Mouse (Mus musculus) MEL-GATA-1-ER (cell line): Measurements from ENCODE around the gene Ciapin1.

ENCODE experiments used
- DNase-seq: peaks from one replicate; pipeline ENCODE4 v3.0.0-alpha.2; 2012; ENCODE audit warnings: low read depth; ENCODE audit errors: extremely low read depth

Gene Ciapin1

DNA sequence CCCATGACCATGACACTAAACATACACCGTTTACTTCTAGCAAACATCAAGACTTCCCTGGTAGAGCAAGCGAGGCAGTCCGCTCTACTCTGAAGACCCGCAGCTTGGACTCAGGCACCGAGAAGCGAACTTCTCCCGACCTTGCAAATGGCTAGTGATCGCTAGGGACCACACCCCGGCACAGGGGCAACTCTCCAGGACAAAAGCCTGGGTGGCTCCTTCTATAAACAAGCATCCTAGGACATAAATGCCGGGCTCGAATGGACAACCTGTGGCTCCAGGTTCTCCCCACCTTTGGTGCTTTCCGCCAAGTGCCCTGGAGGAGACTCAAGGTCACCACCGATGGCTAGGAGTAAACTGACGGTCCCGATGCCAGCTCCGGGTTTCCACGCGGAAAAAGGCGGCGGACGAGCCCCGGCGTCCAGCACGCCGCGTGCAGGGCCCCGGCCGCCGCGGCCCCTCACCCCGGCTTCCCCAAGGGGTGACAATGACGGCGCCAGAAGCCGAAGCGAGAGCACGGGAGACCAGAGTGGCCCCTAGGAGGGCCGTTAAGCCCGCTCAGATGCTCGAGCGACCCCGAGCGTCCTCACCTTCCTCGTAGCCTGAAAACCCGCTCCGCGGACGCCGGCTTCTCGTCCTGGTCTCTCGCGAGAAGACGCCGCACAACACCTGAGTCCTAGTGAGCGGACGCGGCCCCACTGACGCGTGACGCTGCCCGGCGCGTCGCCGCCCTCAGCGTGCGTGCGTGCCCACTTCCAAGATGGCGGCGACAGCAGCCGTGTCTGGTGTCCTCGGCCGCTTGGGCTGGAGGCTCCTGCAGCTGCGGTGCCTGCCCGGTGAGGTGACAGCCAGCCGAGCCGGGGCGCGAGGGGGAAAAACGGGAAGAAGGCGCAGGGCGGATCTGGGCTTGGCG lies at the start of gene Ciapin1, which contains the start of gene Coq9:
Gene Ciapin1 (minus strand): TSS at position 697 of the 913 bp plus-strand sequence.
Gene Coq9 (plus strand): TSS at position 660 of the 913 bp plus-strand sequence.
- DNase-seq, result peak; percentile 83

- DNase-seq, result no peak
These were observed 42.6 kb upstream of the Ciapin1 start for GRCm38 (mm10) chr8:94880742-94881141.

DNA sequence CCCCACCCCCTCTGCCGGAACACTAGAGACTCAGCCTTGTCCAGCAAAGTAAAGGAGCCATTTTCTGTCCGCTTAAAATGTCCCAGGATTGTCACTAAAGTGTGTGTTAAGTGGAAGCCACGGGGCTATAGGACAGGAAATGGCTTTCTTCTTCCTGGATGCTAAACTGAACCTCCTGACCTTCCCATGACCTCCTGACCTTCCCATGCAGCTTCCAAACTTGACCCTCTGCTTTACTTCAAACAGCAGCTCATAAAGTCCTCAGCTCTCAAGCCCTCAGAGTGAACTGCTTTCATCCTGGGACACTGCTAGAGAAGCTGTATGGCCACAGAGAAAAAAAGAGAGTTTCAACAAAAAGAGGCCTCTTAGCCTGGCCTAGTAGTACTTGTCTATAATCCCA lies 38.7 kb upstream of the Ciapin1 start:
- no peak for DNase-seq

GRCm38 (mm10) chr8:94876197-94876730 lies 38.1 kb upstream of the Ciapin1 start, which contains the start of gene Dok4:
Gene Dok4, minus strand, starts transcription at chr8:94876330.
- DNase-seq, result peak; percentile 71

- no peak for DNase-seq
These were observed 37.7 kb upstream of the Ciapin1 start for GRCm38 (mm10) chr8:94875871-94876150.

DNA sequence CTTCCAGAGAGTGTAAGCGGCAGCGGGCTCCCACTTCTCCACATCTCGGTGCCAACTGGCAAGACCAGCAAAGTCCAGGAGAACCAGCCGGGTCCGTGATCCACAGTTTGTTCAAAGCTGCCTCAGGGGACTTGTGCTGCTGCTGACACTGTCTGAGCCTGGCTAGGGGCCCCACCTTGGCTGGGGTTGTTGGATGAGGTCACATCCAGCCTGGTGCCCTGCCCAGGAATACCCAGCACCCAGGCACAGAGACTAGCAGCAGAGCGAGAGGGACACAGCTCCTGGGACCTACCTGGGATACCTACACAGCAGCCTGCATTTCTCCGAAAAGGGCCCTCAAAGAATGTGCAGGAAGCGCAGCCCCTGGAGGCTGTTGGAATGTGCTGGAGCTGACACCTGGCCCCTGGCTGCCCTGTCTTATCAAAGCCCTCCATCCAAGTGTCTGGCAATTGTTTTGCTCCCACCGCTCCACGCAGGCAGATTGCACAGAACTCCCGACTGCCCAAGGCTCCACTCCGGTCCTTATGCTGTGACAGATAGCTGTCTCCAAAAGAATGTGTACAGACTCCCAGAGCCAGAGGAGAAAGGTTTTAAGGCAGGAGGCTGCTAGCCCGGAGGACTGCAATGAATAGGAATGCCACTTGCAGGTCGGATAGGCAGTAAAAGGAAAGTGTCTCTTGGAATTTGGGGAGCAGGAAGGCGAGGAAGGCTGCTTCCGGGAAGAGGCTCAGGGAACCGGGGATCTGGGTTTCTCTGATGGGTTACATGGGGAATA lies 37.1 kb upstream of the Ciapin1 start:
- DNase-seq, result no peak

DNA sequence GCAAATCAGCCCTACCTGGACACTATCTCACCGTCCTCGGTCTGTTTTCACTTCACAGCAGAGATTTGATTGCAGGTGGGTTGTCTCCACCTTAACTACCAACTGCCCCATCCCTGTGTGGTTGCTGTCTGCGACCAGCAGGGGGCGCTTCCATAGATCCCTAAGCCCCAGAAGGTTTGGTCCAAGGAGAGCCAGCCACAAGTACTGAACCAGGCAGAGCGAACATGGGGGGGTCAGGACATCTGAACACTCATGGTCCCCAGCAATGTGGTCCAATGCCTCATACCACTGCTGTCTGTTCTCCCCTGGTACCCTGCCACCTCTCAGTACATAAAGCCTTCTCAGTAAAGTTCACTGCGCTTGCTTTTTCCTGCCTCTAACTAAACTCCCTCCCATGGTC lies 36.2 kb upstream of the Ciapin1 start:
- DNase-seq, result peak; percentile 50

- no peak for DNase-seq
These were observed 34.4 kb upstream of the Ciapin1 start for GRCm38 (mm10) chr8:94872576-94872975.

- DNase-seq, result no peak
These were observed 34.0 kb upstream of the Ciapin1 start for GRCm38 (mm10) chr8:94872156-94872555.

DNA sequence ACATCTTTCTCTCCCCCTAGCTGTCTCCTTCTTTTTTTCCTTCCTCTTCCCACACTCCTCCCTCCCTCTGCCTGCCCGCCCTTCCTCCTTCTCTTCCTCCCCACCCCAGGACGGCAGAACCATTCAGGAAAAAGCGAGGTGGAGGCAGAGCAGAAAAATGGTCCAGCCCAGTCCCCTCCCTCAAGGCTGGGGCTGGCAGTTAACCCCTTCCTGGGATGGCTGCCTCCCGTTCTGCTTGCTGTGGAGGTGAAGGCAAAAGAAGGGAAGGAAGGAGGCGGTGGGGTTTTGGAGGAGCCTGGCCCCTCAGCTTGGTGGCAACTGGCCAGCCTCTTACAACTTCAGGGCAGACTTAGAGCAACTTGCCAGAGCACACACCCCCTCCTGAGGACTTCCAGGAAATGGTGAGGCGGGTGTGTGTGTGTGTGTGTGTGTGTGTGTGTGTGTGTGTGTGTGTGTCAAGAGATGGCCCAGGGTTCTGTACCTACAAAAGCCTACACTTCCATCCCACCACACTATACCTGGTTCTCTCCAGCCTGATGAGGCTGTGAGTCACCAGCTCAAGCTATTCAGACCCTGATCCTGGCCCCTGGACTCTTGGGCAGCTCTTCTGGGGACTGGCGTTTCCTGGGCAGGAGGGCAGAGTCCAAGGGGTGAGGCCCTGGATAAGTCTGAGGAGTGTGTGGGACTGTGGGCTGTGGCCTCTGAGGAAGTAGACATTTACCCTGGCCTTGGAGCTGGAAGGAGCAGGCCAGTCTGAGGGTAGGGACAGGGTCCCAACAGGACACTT lies 33.1 kb upstream of the Ciapin1 start:
- peak; percentile 48 for DNase-seq

DNA sequence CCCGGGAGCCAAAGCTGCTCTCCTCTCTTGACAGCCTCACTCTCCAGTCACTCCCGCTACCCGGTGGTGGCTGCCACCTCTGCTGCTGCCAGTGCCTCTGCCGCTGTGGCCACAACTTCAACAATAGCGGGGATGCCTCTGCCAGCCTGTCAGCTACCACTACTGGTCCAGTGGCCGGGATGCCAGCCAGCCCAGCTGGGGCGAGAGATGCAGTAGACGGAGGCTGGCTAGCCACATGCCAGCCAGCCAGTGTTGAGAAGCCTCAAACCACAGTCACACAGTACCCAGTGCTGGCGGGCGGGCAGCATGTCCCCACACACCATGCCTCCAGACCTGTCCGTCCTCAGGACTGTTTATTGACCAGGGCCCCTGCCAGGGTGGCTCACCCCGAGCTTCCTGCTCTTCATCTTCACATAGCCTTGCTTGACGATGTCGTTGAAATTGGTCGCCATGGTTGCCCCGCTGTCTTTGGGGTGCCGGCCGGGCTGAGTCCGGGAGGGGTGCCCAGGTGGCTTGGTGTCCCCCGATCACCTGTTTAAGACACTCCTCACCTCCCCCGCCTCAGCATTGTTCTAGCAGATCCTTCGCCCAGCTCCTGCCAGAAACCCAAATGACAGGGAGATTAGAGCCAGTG lies 32.4 kb upstream of the Ciapin1 start:
- DNase-seq, result no peak

GRCm38 (mm10) chr8:94870003-94870402 lies 31.8 kb upstream of the Ciapin1 start:
- DNase-seq, result no peak

DNA sequence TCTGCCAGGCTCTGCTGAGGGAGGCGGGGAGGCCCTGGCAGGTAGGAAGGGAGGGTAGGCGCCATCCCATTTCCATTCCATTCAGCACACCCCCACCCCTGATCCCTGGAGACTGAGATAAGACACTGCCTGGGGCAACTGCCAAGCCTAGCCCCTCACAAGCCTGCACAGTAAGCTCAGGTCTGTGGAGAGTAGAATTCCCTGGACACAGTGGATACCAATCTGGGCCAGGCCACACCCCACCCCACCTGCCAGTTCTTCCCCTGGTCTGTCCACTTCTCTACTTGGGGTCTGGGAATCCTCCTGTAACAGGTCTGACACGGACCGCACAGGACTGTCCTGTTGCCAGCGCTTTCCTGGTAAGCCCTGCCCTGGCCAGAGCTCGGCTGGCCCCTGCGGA lies 31.0 kb upstream of the Ciapin1 start:
- DNase-seq, result no peak

GRCm38 (mm10) chr8:94866921-94867320 lies 28.8 kb upstream of the Ciapin1 start:
- DNase-seq, result no peak

- DNase-seq, result no peak
These were observed 27.1 kb upstream of the Ciapin1 start for GRCm38 (mm10) chr8:94865292-94865691.

DNA sequence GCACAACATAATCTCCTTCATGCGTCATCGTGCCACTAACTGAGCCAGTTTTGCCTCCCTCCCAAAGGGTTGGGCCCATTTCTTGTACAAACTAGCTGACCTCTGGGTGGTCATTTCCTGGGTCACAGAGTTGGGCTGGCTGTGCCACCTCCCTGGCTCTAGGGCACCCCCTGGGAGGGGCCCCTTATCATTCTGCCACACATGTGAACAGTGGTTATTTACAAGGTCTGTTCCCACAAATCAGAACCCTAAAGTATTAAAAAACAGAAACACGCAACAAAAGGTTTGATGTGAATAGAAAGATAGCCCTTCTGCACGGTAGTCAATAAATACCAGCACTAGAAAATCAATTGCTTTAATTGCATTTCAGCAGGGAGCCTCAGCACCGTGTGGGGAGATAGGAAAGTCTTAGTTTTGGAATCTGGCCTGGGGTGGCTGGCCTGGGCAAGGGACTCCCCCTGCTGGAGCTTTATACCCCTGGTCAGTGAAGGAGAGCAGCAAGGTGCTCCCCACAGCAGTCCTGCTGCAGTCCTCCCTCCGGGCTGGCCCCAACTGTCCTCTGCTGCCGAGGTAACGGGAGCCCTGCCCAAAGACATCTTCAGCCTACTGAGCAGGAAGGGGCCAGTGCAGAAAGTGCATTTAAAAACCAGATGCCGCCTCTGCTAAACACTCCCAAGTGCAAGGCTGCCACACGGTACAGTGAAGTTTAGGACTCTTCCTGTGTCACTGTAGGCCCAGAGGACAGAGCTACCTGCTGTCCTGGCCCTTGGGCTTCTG lies 25.9 kb upstream of the Ciapin1 start:
- no peak for DNase-seq

GRCm38 (mm10) chr8:94862487-94863220 lies 24.5 kb upstream of the Ciapin1 start:
- no peak for DNase-seq

DNA sequence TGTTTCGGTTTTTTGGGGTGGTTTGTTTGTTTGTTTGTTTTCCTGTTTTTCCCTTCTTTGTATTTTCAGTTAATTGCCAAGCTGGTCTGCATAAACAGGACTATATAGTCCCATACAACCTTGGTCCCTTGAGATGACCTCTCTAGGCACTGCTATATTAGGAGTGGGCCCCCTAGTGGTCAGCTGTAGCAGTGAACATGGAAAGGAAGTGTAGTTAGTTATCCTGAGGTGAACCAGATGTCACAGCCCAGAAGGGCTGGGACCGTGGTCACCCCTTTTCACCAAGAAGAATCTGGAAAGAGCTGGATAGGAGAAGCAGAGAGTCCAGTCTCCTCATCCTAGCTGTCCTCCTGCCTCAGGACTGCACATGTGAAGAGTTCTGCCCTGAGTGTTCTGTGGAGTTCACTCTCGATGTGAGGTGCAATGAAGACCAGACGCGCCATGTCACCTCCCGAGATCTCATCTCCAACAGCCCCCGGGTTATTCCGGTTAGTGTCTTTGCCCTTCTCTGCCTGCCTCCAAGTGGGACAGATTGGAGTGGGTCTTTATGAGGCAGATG lies 23.3 kb upstream of the Ciapin1 start:
- DNase-seq, result no peak
